Mouse (Mus musculus): ENCODE data around the gene Gpr171.
A peak's percentile ranks its signal among the peaks of the same experiment; 100 is the strongest.
"Not testable (repeated sequence)": the region's sequence is repeated elsewhere in the genome, so short reads cannot be mapped to it uniquely, and the experiment has no call there.

The Gpr171 gene

DNA sequence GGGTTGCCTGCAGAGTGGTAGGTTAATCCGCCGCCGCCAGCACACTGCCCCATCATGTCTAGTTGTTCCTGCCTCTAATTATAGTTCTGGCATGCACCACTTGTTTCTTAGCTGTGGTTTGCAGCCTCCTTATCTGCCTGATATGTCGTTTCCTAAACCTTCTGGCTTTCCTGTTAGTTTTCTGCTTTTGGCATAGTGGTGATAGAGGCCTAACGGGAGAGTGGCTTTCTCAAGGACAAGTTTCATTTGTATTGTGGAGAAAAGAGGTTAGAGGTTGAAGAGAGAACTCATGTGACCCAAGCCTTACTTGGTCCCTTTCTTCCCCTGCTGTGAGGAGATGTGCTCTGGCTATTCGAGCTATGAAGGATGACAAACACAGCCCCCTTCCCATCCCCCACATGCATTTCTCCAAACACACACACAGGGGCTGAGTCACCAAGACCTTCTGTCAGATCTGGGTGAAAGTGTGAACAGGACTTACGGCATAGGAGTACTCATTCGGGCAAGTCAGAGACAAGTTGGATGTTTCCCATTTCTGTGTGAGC, 12.4 kb upstream of the Gpr171 start:
- peak; percentile 66 for DNase-seq (ENCODE audit: inconsistent ontology term)

DNA sequence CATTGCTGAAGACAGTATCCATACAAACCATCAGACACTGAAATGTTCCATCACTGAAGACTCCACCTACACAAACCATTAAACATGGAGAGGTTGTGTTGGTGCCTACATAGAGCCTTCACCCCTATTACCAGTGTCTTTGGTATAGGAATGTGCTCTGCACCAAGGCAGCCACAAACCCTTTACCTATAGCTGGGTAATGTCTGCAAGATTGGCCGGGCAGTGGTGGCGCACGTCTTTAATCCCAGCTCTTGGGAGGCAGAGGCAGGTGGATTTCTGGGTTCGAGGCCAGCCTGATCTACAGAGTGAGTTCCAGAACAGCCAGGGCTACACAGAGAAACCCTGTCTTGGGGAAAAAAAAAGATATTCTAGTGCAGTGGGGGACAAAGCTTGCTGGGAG, 11.7 kb upstream of the Gpr171 start:
- DNase-seq (ENCODE audit: inconsistent ontology term), result not testable (repeated sequence)

- no peak for DNase-seq (ENCODE audit: inconsistent ontology term)
These were observed 10.3 kb upstream of the Gpr171 start for GRCm38 (mm10) chr3:59111944-59112343.

- not testable (repeated sequence) for DNase-seq (ENCODE audit: inconsistent ontology term)
These were observed 8.2 kb upstream of the Gpr171 start for GRCm38 (mm10) chr3:59109834-59110233.

DNA sequence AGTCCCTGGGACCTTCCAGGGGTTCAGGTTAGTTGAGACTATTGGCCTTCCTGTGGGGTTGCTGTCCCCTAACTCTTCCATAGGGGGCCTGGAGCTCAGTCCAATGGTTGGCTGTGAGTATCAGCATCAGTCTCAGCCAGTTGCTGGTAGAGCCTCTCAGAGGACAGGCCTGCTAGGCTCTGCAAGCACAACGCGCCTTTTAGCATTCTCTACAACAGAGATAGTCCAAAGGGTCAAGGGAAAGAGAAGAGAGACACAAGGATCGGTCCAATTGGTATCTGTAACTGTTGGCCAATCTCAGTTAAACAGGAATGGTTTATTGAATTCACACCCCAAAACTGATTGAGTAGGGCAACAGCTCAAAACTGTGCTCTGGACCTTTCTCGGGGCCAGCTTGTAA, 5.8 kb upstream of the Gpr171 start:
- no peak for DNase-seq (ENCODE audit: inconsistent ontology term)

GRCm38 (mm10) chr3:59104462-59104861, 2.8 kb upstream of the Gpr171 start:
- DNase-seq (ENCODE audit: inconsistent ontology term), result no peak

GRCm38 (mm10) chr3:59102146-59102545, 525 bp upstream of the Gpr171 start:
- DNase-seq (ENCODE audit: inconsistent ontology term), result no peak

- no peak for DNase-seq (ENCODE audit: inconsistent ontology term)
These were observed 3.1 kb downstream of the Gpr171 start for GRCm38 (mm10) chr3:59098540-59098939.

GRCm38 (mm10) chr3:59097421-59097820, 4.2 kb downstream of the Gpr171 start:
- DNase-seq (ENCODE audit: inconsistent ontology term), result peak; percentile 57

DNA sequence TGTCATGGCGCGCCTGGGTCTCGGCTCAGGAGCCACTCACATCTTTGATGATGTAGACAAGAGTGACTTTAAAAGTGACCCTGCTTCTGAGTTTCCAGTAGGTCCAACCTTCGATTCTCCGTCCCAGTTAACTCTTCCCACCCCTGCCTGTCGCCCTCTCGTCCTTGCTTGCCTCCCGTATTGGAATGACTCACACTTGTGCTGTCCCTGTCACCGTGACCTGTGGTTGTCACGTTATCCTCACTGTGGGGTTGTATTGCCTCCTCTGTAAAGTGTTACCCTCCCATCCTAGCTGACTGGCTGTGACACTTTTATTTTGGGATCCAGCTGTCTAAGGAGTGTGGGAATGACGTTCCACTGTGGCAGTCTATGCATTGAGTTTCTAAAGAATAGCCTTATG, 8.9 kb downstream of the Gpr171 start:
- no peak for DNase-seq (ENCODE audit: inconsistent ontology term)

DNA sequence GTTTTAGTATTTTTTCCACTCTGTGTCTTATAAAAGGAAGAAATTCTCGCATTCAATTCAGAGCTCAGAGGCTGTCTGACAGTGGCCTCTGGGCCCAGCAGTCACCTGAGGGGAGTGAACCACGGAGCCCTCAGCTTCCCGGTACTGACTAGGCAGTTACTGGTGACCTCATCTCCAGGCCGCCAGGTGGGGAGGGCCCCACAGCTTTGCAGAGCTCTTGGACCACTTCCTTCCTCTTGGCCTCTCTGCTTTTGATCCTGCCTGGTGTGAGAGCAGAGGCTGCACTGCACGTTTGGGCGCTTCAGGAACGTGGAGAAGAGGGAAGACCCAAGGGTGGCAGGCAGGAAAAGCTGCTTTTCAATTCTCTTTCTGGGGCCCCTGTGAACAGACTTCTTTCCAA, 20.7 kb downstream of the Gpr171 start:
- no peak for DNase-seq (ENCODE audit: inconsistent ontology term)

DNA sequence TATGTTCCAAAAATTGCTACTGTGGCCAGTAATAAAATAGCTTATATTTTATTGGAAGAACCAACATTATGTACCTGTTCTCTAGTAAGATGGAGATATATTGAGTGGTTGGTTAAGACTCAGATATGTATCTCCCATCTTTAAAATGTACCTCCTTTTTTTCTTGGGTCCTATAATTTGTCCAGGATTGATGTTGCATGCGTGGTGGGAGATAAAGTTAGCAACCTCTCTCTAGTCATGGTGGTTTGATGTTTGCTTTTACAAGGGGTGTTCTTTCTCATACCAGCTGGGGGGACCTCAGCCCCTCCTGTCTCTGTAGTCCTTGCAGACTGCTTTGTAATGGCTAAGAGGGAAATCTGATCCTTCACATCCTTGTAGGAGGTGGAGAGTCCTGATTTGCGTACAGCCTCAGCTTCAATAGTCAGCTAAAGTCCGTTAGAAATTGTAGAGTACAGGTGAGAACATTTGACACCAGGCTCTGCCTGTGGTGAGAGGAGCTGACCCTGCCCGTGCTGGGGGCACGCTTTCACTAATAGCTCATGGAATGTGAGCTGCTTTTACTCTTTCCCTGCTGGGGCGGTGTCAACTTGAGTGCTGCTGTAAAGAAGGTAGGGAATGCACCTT, 21.2 kb downstream of the Gpr171 start:
- no peak for DNase-seq (ENCODE audit: inconsistent ontology term)

GRCm38 (mm10) chr3:59079327-59079726, 22.3 kb downstream of the Gpr171 start:
- peak; percentile 53 for DNase-seq (ENCODE audit: inconsistent ontology term)

GRCm38 (mm10) chr3:59078585-59078984, 23.0 kb downstream of the Gpr171 start:
- no peak for DNase-seq (ENCODE audit: inconsistent ontology term)

- DNase-seq (ENCODE audit: inconsistent ontology term), result no peak
These were observed 24.3 kb downstream of the Gpr171 start for GRCm38 (mm10) chr3:59077278-59077677.

DNA sequence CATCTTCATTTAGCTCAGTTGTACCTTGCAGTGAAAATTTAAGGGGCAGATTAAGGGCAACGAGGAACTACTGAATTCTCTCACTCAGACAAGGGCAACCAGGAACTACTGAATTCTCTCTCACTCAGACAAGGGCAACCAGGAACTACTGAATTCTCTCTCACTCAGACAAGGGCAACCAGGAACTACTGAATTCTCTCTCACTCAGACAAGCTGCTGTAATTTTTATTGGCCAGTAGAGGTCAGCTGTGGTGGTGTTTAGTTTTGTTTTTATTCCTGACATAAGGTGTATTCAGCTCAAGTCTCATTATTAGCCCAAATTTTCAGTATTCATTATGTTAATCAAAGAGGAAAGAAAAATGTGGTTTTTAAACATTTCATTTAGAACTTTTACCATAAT, 32.5 kb downstream of the Gpr171 start:
- DNase-seq (ENCODE audit: inconsistent ontology term), result not testable (repeated sequence)

- no peak for DNase-seq (ENCODE audit: inconsistent ontology term)
These were observed 34.9 kb downstream of the Gpr171 start for GRCm38 (mm10) chr3:59066558-59067294.

DNA sequence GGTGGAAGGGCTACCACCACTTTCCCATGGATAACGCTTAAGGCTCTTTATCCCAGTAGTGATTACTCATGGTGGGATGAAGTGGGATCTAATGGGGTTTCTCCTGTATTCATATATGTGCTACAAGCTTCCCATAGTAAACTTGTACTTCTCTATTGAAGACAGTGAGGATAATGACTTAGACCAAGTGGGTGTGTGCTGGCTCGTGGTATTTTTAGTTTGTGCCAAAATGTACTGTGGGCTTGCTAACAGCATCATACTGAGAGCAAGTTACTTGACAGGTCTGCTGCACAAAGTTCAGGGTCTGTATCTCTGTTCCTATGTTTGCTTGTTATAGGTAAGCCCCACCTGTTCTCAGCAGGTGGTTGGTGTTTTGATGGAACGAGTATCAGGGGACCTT, 35.7 kb downstream of the Gpr171 start:
- DNase-seq (ENCODE audit: inconsistent ontology term), result no peak

- DNase-seq (ENCODE audit: inconsistent ontology term), result no peak
These were observed 38.2 kb downstream of the Gpr171 start for GRCm38 (mm10) chr3:59063431-59063830.

DNA sequence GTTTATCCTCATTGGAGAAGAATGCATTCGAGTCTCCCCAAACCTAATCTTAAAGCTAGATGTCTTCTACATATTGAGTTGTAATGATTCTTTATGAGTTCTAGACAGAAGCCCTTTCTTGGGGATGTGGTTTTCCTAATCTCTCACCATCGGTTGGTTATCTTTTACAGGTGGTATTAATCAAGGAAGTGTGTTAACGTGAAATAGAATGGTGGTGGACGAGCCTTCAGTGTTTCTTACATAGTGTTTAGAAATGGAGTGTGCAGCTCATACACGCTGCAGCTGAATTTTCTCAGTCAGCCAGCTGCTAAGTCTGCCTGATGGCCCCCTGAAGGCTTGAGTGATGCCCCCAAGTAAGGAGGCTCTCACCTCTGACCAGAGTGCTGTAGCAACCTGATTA, 39.5 kb downstream of the Gpr171 start:
- no peak for DNase-seq (ENCODE audit: inconsistent ontology term)

GRCm38 (mm10) chr3:59060131-59060530, 41.5 kb downstream of the Gpr171 start:
- no peak for DNase-seq (ENCODE audit: inconsistent ontology term)

DNA sequence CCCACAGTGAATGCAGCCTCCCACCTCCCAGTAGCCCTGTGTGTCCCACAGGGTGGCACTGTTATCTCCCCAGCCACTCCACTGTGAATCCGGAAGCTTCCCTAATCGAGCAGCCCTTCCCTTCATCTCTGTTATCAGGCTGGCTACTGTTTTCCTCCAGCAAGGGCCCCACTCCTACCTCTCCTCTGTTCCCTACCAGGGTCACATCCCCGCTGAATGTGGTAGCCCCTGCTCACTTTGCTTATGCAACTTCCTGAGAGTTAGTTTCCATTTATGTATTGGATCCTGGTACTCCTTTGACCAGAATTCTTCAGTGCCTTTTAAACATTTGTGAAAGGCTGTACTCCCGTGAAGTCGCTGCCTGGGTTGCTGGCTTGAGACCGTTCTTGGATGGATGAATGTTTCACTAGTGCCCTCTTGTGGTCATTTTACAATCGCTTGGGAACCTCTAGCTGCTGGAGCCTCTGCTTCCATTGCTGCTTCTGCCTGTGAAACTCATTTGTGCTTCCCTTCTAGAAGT, 42.5 kb downstream of the Gpr171 start:
- DNase-seq (ENCODE audit: inconsistent ontology term), result peak; percentile 68
